Mouse (Mus musculus) heart, postnatal 0 days (tissue): ENCODE measurements around the gene Slc35e3. TPM values are rescaled to one million over a fixed set of nuclear protein-coding genes. Genes with fewer than 3 reads are reported as not detected.

ENCODE experiments used
- ATAC-seq: fragments of 200-750 bp; cut with Nextera tagmentation; 2 replicates; pipeline ENCODE4 v1.8.0; 2017; ENCODE audit warnings: low read depth, moderate number of reproducible peaks, moderate library complexity; ENCODE audit not compliant: insufficient read depth
- DNase-seq: peaks from one replicate; pipeline ENCODE4 v3.0.0-alpha.2; 2016; ENCODE audit warnings: low spot score
- H3K27ac ChIP-seq: fragments of 300-500 bp; sonication (generic); 2 replicates; pipeline ENCODE4 v1.5.1; 2014; ENCODE audit warnings: low read depth, mild to moderate bottlenecking
- H3K27me3 ChIP-seq: fragments of 300-500 bp; sonication (generic); 2 replicates; pipeline ENCODE4 v1.6.1; 2014; ENCODE audit warnings: low read length, mixed read lengths; ENCODE audit not compliant: control insufficient read depth, insufficient read depth
- H3K36me3 ChIP-seq: fragments of 300-500 bp; sonication (generic); replicated peaks from 2 replicates; pipeline ENCODE4 v1.6.1; 2014; ENCODE audit warnings: low read length, mixed read lengths; ENCODE audit not compliant: control insufficient read depth, insufficient read depth
- H3K4me1 ChIP-seq: fragments of 300-500 bp; sonication (generic); 2 replicates; pipeline ENCODE4 v1.6.1; 2014; ENCODE audit warnings: antibody characterized with exemption; ENCODE audit not compliant: control insufficient read depth, insufficient read depth
- H3K4me2 ChIP-seq: fragments of 300-500 bp; sonication (generic); 2 replicates; pipeline ENCODE4 v1.6.1; 2014; ENCODE audit warnings: low read depth, mild to moderate bottlenecking, low read length, moderate library complexity
- H3K4me3 ChIP-seq: fragments of 300-500 bp; sonication (generic); 2 replicates; pipeline ENCODE4 v1.5.1; 2014; ENCODE audit warnings: low read depth, low read length
- H3K9ac ChIP-seq: fragments of 300-500 bp; sonication (generic); replicated peaks from 2 replicates; pipeline ENCODE4 v1.6.1; 2014; ENCODE audit warnings: low read depth, low read length, mixed read lengths
- H3K9me3 ChIP-seq: fragments of 300-500 bp; sonication (generic); replicated peaks from 2 replicates; pipeline ENCODE4 v1.6.1; 2016; ENCODE audit warnings: low read length; ENCODE audit not compliant: control insufficient read depth
- CTCF ChIP-seq: IDR thresholded peaks from 2 replicates; pipeline ENCODE4 v1.5.1; 2016; ENCODE audit warnings: antibody characterized with exemption, control low read depth, low read depth
- EP300 ChIP-seq: IDR thresholded peaks from 2 replicates; pipeline ENCODE4 v1.6.1; 2016; ENCODE audit warnings: antibody characterized with exemption, low read depth
- WGBS: fragments of 180-500 bp; shearing (Covaris S2); extraction: QIAGEN DNeasy Blood & Tissue Kit; methylation state at CpG from one replicate; pipeline ENCODE4 v1.1.7; 2014; 5-methylcytosine and 5-hydroxymethylcytosine counted together
- polyA plus RNA-seq: library from polyadenylated mRNA; unstranded; fragments of >200 nt; fragmentation: Nextera tagmentation; extraction: Ambion mirVana; gene quantifications from 2 replicates; pipeline ENCODE4 v1.2.1, GENCODE M21; 2015
- total RNA-seq: library from RNA; depleted of rRNA; stranded (reverse); fragments of >200 nt; gene quantifications from 2 replicates; pipeline ENCODE4 v1.2.3, GENCODE M21; 2014; ENCODE audit warnings: low replicate concordance

The Slc35e3 gene
- total and polyA plus RNA-seq, 2 experiments from 2014 or later = 4.2 to 6.8 TPM

GRCm38 (mm10) chr10:117778328-117778910 is 32.3 kb upstream of the Slc35e3 start:
- Histone ChIP-seq H3K9me3 (no peaks in the 10 kb centered on the region), H3K36me3 (peaks cover 76% of the 10 kb centered on the region), H3K9ac (no peak overlapping the region), H3K4me2 (no peak overlapping the region), H3K4me3 (no peak overlapping the region), H3K27ac (no peak overlapping the region), H3K4me1 (no peaks in the 10 kb centered on the region), H3K27me3 (no peaks in the 10 kb centered on the region)
- no peak for DNase-seq
- no peak for TF ChIP-seq CTCF
- TF ChIP-seq EP300 = no peak
- 95% methylated on average over 12 of the region's 12 CpGs for WGBS
- no peak for ATAC-seq

- Histone ChIP-seq H3K9ac (no peak overlapping the region), H3K4me2 (no peak overlapping the region), H3K27me3 (no peaks in the 10 kb centered on the region), H3K36me3 (peaks cover 80% of the 10 kb centered on the region), H3K9me3 (no peaks in the 10 kb centered on the region), H3K4me1 (no peaks in the 10 kb centered on the region), H3K4me3 (no peak overlapping the region), H3K27ac (no peak overlapping the region)
- no peak for ATAC-seq
- 87% methylated on average over 17 of the region's 17 CpGs for WGBS
- no peak for TF ChIP-seq EP300
- TF ChIP-seq CTCF = no peak
- DNase-seq = no peak
Observed at GRCm38 (mm10) chr10:117777501-117778327, 31.5 kb upstream of the Slc35e3 start.

- Histone ChIP-seq H3K36me3 (peaks cover 80% of the 10 kb centered on the region), H3K9ac (no peak overlapping the region), H3K27me3 (no peaks in the 10 kb centered on the region), H3K4me1 (no peaks in the 10 kb centered on the region), H3K4me3 (no peak overlapping the region), H3K4me2 (no peak overlapping the region), H3K27ac (no peak overlapping the region), H3K9me3 (no peaks in the 10 kb centered on the region)
- TF ChIP-seq EP300 = no peak
- TF ChIP-seq CTCF = no peak
- no peak for DNase-seq
- 97% methylated on average over 3 of the region's 3 CpGs for WGBS
- no peak for ATAC-seq
Observed at GRCm38 (mm10) chr10:117777103-117777470, 30.9 kb upstream of the Slc35e3 start.

GRCm38 (mm10) chr10:117776281-117777102 is 30.3 kb upstream of the Slc35e3 start:
- Histone ChIP-seq H3K4me1 (no peaks in the 10 kb centered on the region), H3K36me3 (peaks cover 77% of the 10 kb centered on the region), H3K9me3 (no peaks in the 10 kb centered on the region), H3K27me3 (no peaks in the 10 kb centered on the region), H3K4me3 (no peak overlapping the region), H3K4me2 (no peak overlapping the region), H3K9ac (no peak overlapping the region), H3K27ac (no peak overlapping the region)
- no peak for TF ChIP-seq EP300
- TF ChIP-seq CTCF = no peak
- 60% methylated on average over 12 of the region's 12 CpGs for WGBS
- no peak for ATAC-seq
- DNase-seq = no peak

GRCm38 (mm10) chr10:117775401-117776144 is 29.4 kb upstream of the Slc35e3 start:
- no peaks in the 10 kb centered on the region for H3K27me3 ChIP-seq
- H3K4me3 ChIP-seq = no peak overlapping the region
- no peak for ATAC-seq
- peaks cover 76% of the 10 kb centered on the region for H3K36me3 ChIP-seq
- DNase-seq = no peak
- no peak overlapping the region for H3K9ac ChIP-seq
- no peak overlapping the region for H3K4me2 ChIP-seq
- WGBS = 86% methylated on average over 6 of the region's 6 CpGs
- no peak for TF ChIP-seq EP300
- no peak overlapping the region for H3K27ac ChIP-seq
- no peaks in the 10 kb centered on the region for H3K9me3 ChIP-seq
- no peaks in the 10 kb centered on the region for H3K4me1 ChIP-seq
